Mouse (Mus musculus) heart, postnatal 0 days (tissue): ENCODE data around the gene Cotl1.

ENCODE experiments used
- CTCF ChIP-seq: IDR thresholded peaks from 2 replicates; pipeline ENCODE4 v1.5.1; 2016; ENCODE audit warnings: antibody characterized with exemption, control low read depth, low read depth
- EP300 ChIP-seq: IDR thresholded peaks from 2 replicates; pipeline ENCODE4 v1.6.1; 2016; ENCODE audit warnings: antibody characterized with exemption, low read depth

GRCm38 (mm10) chr8:119765761-119766444 is 74.4 kb downstream of the Cotl1 start:
- no peak for TF ChIP-seq CTCF
- no peak for TF ChIP-seq EP300
